Mouse (Mus musculus) heart, embryonic 16.5 days (tissue): ENCODE data around the gene Exoc4. TPM values are rescaled to one million over a fixed set of nuclear protein-coding genes. Genes with fewer than 3 reads are reported as not detected.

ENCODE experiments used
- ATAC-seq: fragments of 200-750 bp; cut with Nextera tagmentation; replicated peaks from 2 replicates; pipeline ENCODE4 v1.8.0; 2017; ENCODE audit warnings: moderate number of reproducible peaks; ENCODE audit not compliant: insufficient read depth, low FRiP score; ENCODE audit errors: extremely low read depth
- H3K27ac ChIP-seq: fragments of 300-500 bp; sonication (generic); 2 replicates; pipeline ENCODE4 v1.5.1; 2014; ENCODE audit warnings: mild to moderate bottlenecking, low read length, control low read depth, moderate library complexity
- H3K27me3 ChIP-seq: fragments of 300-500 bp; sonication (generic); 2 replicates; pipeline ENCODE4 v1.6.1; 2014; ENCODE audit warnings: low read length, mixed read lengths; ENCODE audit not compliant: control insufficient read depth, insufficient read depth
- H3K36me3 ChIP-seq: fragments of 300-500 bp; sonication (generic); 2 replicates; pipeline ENCODE4 v1.6.1; 2014; ENCODE audit not compliant: control insufficient read depth, insufficient read depth
- H3K4me1 ChIP-seq: fragments of 300-500 bp; sonication (generic); 2 replicates; pipeline ENCODE4 v1.6.1; 2014; ENCODE audit warnings: low read length, mixed read lengths; ENCODE audit not compliant: control insufficient read depth, insufficient read depth
- H3K4me2 ChIP-seq: fragments of 300-500 bp; sonication (generic); 2 replicates; pipeline ENCODE4 v1.6.1; 2014; ENCODE audit warnings: low read depth, mild to moderate bottlenecking, control low read depth, low read length
- H3K4me3 ChIP-seq: fragments of 300-500 bp; sonication (generic); 2 replicates; pipeline ENCODE4 v1.5.1; 2014; ENCODE audit warnings: mild to moderate bottlenecking, control low read depth, low read length
- H3K9ac ChIP-seq: fragments of 300-500 bp; sonication (generic); 2 replicates; pipeline ENCODE4 v1.6.1; 2014; ENCODE audit warnings: low read length, control low read depth
- H3K9me3 ChIP-seq: fragments of 300-500 bp; sonication (generic); replicated peaks from 2 replicates; pipeline ENCODE4 v1.6.1; 2016; ENCODE audit warnings: low read length; ENCODE audit not compliant: control insufficient read depth
- WGBS: fragments of 180-500 bp; shearing (Covaris S2); extraction: QIAGEN DNeasy Blood & Tissue Kit; methylation state at CpG from one replicate; pipeline ENCODE4 v1.1.7; 2014; 5-methylcytosine and 5-hydroxymethylcytosine counted together
- polyA plus RNA-seq: library from polyadenylated mRNA; unstranded; fragments of >200 nt; fragmentation: Nextera tagmentation; extraction: Ambion mirVana; gene quantifications from 2 replicates; pipeline ENCODE4 v1.2.1, GENCODE M21; 2015

The Exoc4 gene
- polyA plus RNA-seq, 1 experiment from 2014 or later = 35.1 TPM

DNA sequence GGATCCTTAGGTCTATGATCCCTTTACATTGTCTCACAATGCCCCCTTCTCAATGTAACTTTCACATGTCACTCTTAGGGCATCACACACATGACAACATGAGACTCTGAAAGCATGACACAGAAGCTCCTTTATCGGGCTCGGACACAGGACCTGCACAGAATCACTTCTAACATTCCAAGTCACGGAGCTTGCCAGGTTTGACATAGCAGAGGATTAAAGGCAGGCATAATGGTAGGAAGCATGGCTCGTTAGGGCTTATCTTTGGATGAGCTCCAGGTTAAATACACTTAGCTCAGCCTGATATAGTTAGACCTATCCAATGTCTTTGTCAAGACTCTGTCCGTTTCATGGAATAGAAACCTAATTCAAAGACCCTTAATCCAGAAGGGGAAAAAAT, 690.3 kb downstream of the Exoc4 start:
- Histone ChIP-seq H3K4me3 (no peak overlapping the region), H3K4me1 (peaks cover 15% of the 10 kb centered on the region), H3K9me3 (no peaks in the 10 kb centered on the region; the same call in none of the 2 replicates), H3K4me2 (peak overlapping the region; percentile 43), H3K27me3 (no peaks in the 10 kb centered on the region), H3K36me3 (no peaks in the 10 kb centered on the region), H3K27ac (peak overlapping the region; percentile 54), H3K9ac (no peak overlapping the region)
- peak; percentile 77 for ATAC-seq
- WGBS = 19% methylated on average over 5 of the region's 5 CpGs

DNA sequence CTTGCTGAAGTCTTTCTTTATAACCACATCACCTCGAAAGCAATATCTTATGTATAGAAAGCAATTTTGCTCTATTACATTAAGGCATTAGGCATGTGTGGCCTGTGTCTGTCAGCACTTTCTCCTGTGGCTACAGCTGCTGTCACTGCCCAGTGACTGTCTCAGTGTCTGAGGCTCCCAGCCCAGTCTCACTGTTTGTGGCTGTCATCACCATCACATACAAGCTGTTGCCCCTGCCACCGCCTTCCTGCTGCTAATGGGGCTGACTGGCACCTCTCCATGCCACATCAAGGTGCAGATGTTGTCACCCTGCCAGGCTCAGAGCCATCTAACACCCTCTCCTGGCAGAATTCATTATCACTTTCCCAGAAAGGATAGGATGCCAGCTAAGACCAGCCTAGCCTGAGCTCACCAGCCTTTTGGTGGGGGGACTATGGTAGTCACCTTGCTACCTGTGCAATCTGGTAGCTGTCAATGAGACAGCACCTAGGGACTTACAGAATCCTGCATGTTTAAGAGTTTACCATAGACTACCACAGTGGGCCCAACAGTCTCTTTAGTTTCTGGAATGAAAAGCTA, 698.1 kb downstream of the Exoc4 start:
- ATAC-seq = peak; percentile 96
- peak overlapping the region; percentile 53 for H3K27ac ChIP-seq
- no peak overlapping the region for H3K9ac ChIP-seq
- no peak overlapping the region for H3K4me3 ChIP-seq
- 23% methylated on average over 2 of the region's 2 CpGs for WGBS
- peak overlapping the region; percentile 42; the same call in 1 of the 2 replicates for H3K4me2 ChIP-seq
- H3K36me3 ChIP-seq = no peaks in the 10 kb centered on the region
- H3K27me3 ChIP-seq = no peaks in the 10 kb centered on the region
- peaks cover 16% of the 10 kb centered on the region for H3K4me1 ChIP-seq
- H3K9me3 ChIP-seq = no peaks in the 10 kb centered on the region; the same call in none of the 2 replicates

DNA sequence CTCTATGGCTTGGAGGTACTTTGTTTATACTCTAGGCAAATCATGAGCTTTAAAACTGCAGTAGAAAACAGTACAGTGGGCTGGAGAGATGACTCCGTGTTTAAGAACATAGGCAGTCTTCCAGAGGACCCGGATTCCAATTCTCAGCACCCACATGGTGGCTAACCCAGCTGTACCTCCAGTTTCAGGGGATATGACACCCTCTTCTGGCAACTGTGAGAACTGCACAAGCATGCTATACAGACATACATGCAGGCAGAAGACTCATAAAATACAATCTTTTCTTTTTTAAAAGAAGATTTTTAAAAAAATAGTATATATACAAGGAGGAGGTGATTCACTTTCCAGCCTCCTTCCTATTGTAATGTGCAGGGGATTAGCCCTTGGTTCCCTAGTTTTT, 701.2 kb downstream of the Exoc4 start:
- H3K36me3 ChIP-seq = no peaks in the 10 kb centered on the region
- no peaks in the 10 kb centered on the region for H3K27me3 ChIP-seq
- H3K4me3 ChIP-seq = no peak overlapping the region
- no peak overlapping the region for H3K4me2 ChIP-seq
- ATAC-seq = no peak
- no peak overlapping the region for H3K9ac ChIP-seq
- 95% methylated on average over 2 of the region's 2 CpGs for WGBS
- no peak overlapping the region for H3K27ac ChIP-seq
- no peaks in the 10 kb centered on the region for H3K9me3 ChIP-seq
- peaks cover 16% of the 10 kb centered on the region for H3K4me1 ChIP-seq

DNA sequence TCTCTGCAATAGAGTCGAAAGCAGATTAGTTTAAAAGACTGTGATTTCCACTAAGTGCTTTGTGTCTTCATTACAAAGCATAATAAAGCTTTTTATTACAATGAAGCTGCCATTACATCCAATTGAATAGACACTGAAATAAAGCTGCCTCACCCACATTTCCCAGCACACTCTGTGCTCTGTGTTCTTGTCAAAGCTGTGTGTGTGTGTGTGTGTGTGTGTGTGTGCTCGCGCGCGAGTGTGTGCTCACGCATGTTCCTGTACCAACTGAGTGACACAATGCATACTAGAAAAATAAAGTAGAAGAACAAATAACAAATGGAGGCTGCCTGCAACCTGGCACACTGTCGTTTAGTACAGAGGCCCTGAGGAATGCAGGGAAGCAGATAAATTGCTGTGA, 706.6 kb downstream of the Exoc4 start:
- no peaks in the 10 kb centered on the region for H3K36me3 ChIP-seq
- H3K4me2 ChIP-seq = no peak overlapping the region
- 79% methylated on average over 7 of the region's 7 CpGs for WGBS
- H3K4me3 ChIP-seq = no peak overlapping the region
- peaks cover 9% of the 10 kb centered on the region for H3K4me1 ChIP-seq
- no peak for ATAC-seq
- no peaks in the 10 kb centered on the region for H3K27me3 ChIP-seq
- no peak overlapping the region for H3K27ac ChIP-seq
- no peaks in the 10 kb centered on the region for H3K9me3 ChIP-seq
- no peak overlapping the region for H3K9ac ChIP-seq

DNA sequence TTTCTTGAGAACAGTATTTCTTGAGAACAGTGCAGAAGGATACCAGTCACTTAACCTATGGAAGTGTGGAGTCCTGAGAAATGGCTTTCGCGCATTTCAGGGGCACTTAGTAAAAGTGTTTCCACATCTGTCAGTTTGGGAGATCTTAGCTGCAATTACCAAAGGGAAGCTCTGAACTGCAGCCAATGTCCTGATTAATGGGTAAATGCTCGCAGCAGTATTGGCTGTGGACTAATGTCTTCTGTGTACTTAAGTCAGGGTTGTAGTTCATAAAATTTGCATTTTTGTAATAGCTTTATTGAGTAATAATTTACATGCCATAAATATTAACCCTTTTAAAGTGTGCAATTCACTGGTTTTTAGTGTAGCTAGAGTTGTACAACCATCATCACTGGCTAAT, 709.4 kb downstream of the Exoc4 start:
- H3K9me3 ChIP-seq = no peaks in the 10 kb centered on the region
- H3K36me3 ChIP-seq = no peaks in the 10 kb centered on the region
- no peak overlapping the region for H3K27ac ChIP-seq
- H3K9ac ChIP-seq = no peak overlapping the region
- no peak overlapping the region for H3K4me2 ChIP-seq
- H3K4me3 ChIP-seq = no peak overlapping the region
- no peaks in the 10 kb centered on the region for H3K27me3 ChIP-seq
- WGBS = 82% methylated on average over 3 of the region's 3 CpGs
- no peak for ATAC-seq
- peaks cover 9% of the 10 kb centered on the region for H3K4me1 ChIP-seq

DNA sequence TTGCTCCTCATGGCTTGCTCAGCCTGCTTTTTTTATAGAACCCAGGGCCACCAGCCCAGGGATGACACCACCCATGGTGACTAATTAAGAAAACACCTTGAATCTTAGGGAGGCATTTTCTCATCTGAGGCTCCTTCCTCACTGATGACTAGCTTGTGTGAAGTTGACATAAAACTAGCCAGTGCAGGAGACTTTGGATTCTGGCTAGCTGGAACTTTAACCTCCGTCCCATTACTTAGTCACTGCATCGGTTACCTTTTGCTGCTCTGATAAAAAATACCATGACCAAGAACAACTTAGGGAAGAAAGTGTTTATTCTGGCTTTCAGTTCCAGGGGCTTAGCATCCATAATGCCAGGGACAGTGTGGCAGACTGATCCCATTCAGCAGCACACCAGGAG, 711.9 kb downstream of the Exoc4 start:
- no peak for ATAC-seq
- peaks cover 8% of the 10 kb centered on the region for H3K4me1 ChIP-seq
- no peaks in the 10 kb centered on the region for H3K27me3 ChIP-seq
- no peak overlapping the region for H3K27ac ChIP-seq
- no peak overlapping the region for H3K4me2 ChIP-seq
- H3K9me3 ChIP-seq = no peaks in the 10 kb centered on the region
- no peaks in the 10 kb centered on the region for H3K36me3 ChIP-seq
- H3K4me3 ChIP-seq = no peak overlapping the region
- no peak overlapping the region for H3K9ac ChIP-seq
- WGBS = 86% methylated on average over 2 of the region's 2 CpGs

DNA sequence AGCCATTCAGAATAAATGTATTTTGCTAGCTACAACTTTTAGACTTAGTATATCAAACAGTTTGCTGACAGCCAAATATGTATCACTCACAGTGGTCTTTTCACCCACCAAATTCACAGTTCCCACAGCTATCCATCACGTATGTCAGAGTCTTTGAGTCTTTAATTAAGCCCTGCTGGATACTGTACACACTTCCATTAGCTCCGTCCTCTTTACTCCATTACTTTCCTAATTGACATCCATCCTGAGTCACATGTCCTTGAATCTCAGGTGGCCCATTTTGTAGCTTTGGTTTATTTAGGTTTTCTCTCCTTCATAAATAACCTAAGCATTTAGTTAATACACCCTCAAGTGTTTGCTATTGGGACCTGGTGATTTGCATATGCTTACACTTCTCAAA, 714.2 kb downstream of the Exoc4 start:
- Histone ChIP-seq H3K4me3 (no peak overlapping the region), H3K4me2 (no peak overlapping the region), H3K9ac (no peak overlapping the region), H3K9me3 (no peaks in the 10 kb centered on the region), H3K27me3 (no peaks in the 10 kb centered on the region), H3K36me3 (no peaks in the 10 kb centered on the region), H3K4me1 (no peaks in the 10 kb centered on the region), H3K27ac (no peak overlapping the region)
- no peak for ATAC-seq
- WGBS = 84% methylated on average over 2 of the region's 2 CpGs

DNA sequence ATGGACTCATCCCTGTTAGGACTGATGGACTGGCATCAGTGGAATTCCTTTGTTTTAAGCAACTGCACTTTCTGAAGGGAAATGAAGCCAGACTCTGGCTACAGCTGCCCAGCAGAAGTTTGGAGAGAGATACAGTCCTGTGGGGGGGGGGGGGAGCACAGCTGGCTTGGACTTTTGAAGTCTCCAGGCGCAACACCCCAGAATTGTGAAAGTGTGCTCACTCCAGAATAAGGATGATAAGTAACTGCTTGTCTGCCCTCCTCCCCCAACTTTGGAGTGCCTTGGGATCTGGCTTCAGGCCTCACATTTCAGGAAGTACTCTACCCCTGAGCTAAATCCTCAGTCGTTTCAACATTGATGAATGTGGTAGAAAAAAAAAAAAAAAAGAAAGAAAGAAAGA, 716.7 kb downstream of the Exoc4 start:
- Histone ChIP-seq H3K9ac (no peak overlapping the region), H3K4me2 (no peak overlapping the region), H3K36me3 (no peaks in the 10 kb centered on the region), H3K27ac (no peak overlapping the region), H3K4me1 (no peaks in the 10 kb centered on the region), H3K27me3 (no peaks in the 10 kb centered on the region), H3K9me3 (no peaks in the 10 kb centered on the region), H3K4me3 (no peak overlapping the region)
- WGBS = 40% methylated on average over 2 of the region's 2 CpGs
- ATAC-seq = no peak

DNA sequence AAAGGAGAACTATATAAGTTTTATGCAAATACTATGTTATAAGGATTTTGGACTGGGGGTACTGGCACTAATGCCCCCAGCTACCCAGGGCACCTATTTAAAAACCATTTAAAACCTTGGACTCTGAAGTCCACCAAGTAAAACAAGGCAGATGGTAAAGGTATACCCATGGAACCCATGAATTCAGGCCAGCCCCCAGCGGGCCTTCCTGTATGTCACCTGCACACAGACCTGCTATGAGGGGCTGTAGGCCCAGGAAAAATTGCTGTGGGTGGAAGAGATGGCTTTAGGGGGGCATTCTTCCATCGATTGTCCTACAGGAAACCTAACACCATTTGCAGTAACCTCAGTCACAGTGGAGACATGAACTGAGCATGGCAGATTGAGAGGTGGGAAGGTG, 719.9 kb downstream of the Exoc4 start:
- H3K4me3 ChIP-seq = no peak overlapping the region
- no peak overlapping the region for H3K9ac ChIP-seq
- no peaks in the 10 kb centered on the region for H3K4me1 ChIP-seq
- H3K27ac ChIP-seq = no peak overlapping the region
- ATAC-seq = no peak
- no peaks in the 10 kb centered on the region for H3K9me3 ChIP-seq
- 78% methylated on average over 2 of the region's 2 CpGs for WGBS
- H3K36me3 ChIP-seq = no peaks in the 10 kb centered on the region
- no peak overlapping the region for H3K4me2 ChIP-seq
- H3K27me3 ChIP-seq = no peaks in the 10 kb centered on the region
